Mouse (Mus musculus) lung, postnatal 14 days (tissue): ENCODE results near the gene Tmem204.
A peak's percentile ranks its signal among the peaks of the same experiment; 100 is the strongest.
"Not testable (repeated sequence)": the region's sequence is repeated elsewhere in the genome, so short reads cannot be mapped to it uniquely, and the experiment has no call there.

Source experiments
- DNase-seq: peaks from one replicate; pipeline ENCODE4 v3.0.0; 2021

Tmem204 gene

GRCm38 (mm10) chr17:25083444-25083931, at the start of gene Tmem204:
Gene Tmem204 (minus strand): TSS chr17:25083591.
- DNase-seq, result peak; percentile 74

GRCm38 (mm10) chr17:25130060-25130459, 46.7 kb upstream of the Tmem204 start:
- DNase-seq, result no peak

GRCm38 (mm10) chr17:25127681-25128080, 44.3 kb upstream of the Tmem204 start:
- DNase-seq, result no peak

- no peak for DNase-seq
Observed at GRCm38 (mm10) chr17:25127079-25127478, 43.7 kb upstream of the Tmem204 start.

GRCm38 (mm10) chr17:25125442-25126060, 42.2 kb upstream of the Tmem204 start:
- not testable (repeated sequence) for DNase-seq

DNA sequence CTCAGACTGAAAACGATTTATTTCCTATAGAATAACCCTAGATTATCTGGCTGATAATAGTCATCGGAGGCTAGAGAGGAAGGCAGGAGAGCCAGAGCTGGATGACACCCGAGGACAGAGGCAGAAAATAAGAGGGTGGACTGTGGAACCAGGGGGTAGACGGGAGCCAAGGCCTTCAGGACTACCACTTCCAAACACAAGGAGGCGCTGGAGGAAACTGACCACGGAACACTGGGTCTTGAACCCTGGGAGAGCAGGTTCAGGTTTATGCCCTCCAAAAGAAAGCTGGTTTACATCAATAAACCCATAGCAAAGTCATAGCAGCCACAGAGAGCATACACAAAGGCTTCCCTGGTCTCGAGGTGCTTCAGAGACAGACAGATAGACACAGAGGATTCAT, 40.6 kb upstream of the Tmem204 start:
- DNase-seq, result peak; percentile 14

- DNase-seq, result no peak
Observed at GRCm38 (mm10) chr17:25120406-25120805, 37.0 kb upstream of the Tmem204 start, which contains the start of gene Ptx4. Gene Ptx4 (plus strand): TSS chr17:25120760.

DNA sequence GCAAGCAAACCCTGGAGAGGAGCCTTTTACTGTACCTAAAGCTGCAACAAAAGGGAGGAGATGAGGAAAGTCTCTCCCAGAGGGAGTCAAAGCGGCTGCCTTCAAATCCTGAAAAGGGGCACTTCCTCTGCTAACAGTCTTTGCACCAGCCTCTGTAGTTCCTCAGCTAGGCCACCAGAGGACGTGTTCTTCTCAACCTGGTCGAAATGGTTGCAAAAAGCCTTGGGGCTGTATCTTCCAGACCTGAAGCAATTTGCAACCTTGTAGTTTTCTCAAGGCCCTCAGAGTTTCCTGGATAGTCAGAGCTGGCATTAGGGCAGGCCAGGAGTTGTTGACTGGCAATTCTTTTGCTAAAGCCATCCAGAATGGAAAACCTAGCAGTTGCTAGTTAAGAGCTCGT, 33.9 kb upstream of the Tmem204 start:
- peak; percentile 14 for DNase-seq

DNA sequence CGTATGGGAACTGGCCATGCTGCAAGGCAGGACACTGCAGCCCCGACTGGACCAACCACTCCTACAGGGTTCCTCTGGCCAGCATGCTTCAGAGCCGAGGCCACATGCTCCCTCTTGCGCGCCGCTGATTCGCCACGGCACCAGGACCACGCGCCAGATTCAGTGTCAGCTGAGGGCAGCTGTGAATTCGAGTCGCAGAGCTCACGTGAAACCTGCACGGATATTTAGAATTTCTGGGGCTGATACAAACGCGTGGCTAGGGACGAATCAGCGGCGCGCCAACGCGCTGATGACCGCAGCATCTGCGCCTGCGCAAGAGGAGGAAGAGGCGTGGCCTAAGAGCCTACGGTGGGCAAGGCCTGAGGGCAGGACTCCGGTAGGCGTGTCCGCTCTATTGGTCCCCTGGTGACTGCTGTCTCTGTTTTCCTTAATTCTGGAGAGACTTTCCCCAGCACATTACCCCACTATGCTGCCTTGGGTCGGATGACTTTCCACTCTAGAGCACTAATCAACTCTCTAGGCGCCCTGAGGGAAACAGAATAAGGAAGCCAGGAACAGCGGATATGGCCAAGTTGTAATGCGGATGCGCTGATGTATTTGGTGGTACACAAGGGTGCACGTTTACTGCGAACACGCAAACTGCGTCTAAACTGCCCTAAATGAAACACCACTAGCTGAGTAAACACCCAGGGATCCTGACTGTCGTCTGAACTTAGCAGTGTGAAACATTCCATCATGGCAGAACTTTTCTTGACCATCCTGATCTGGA, 32.5 kb upstream of the Tmem204 start, which contains the start of gene Telo2:
Telo2 (minus strand) TSS at position 304 of the 769 bp plus-strand sequence.
- DNase-seq, result peak; percentile 96

GRCm38 (mm10) chr17:25114908-25115645, 31.7 kb upstream of the Tmem204 start:
- no peak for DNase-seq

DNA sequence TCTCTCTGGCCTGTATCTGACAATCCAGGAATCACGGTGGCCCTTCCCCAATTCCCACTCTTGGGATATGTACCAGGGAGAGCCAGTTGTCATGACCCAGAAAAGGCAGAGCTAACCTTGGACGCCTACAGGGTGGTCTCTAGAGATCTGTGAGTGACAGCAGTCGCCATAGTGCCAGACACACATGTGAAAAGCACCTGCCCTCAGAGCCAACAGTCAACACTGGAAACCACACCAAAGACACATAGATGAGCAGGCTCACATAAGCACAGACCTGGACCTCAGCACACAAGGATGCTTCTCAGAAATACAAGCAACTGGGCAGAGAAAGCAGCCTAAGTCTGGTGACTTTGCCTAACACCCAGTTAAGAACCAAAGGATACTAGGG, 29.0 kb upstream of the Tmem204 start:
- no peak for DNase-seq

DNA sequence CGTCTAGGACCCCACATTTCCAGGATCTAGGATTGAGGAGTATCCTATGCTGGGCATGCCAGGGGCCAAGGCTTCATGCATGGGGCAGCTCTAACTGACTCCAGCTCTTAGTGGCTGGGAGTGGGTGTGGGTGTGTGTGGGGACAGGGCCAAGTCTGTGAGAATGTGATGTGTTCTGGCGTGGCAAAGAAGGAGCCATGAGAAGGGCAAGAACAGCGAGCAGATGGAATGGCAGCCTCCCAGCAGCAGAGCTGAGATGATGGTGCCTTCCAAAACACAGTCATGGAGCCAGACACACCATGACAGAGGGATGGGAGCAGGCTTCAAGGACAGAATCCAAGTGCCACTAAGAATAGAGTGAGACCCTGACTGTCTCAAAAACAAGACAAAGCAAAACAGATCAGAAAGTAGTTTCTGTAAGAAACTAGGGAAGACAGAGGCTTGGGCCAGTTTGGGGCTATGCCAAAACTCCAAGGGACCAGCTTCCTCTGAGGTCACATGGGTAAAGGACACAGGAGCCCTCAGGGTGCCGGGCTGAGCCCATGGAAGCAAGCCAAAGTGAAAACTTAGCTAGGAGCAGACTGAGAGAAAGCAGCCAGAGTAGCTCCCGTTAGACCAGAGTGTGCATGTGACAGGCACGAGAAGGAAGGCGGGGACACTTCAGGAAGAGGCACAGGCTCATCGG, 28.5 kb upstream of the Tmem204 start:
- peak; percentile 63 for DNase-seq

- DNase-seq, result no peak
Observed at GRCm38 (mm10) chr17:25111220-25111619, 27.8 kb upstream of the Tmem204 start.

GRCm38 (mm10) chr17:25110590-25110989, 27.2 kb upstream of the Tmem204 start:
- no peak for DNase-seq

GRCm38 (mm10) chr17:25109578-25109977, 26.2 kb upstream of the Tmem204 start:
- DNase-seq, result peak; percentile 55

DNA sequence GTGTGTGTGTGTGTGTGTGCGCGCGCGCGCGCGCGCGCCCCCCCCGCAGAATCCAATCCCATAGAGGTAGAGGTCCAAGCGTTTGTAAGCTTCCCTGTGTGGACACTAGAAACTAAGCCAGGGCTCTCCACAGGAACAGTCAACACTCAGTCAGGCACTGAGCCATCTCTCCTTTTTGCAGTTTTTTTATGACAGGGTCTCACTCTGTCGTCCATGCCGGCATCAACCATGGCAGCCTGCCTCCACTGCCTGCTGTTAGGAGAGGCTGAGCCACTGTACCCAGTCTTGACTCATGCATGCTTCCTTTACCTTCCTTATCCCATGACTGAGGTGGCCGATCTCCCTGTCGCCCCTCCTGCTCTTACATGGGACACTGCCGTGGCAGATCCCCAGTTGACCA, 24.4 kb upstream of the Tmem204 start:
- DNase-seq, result no peak

GRCm38 (mm10) chr17:25101338-25101737, 17.9 kb upstream of the Tmem204 start:
- no peak for DNase-seq

GRCm38 (mm10) chr17:25100052-25100451, 16.7 kb upstream of the Tmem204 start:
- DNase-seq, result no peak

- DNase-seq, result no peak
Observed at GRCm38 (mm10) chr17:25096221-25096620, 12.8 kb upstream of the Tmem204 start.

DNA sequence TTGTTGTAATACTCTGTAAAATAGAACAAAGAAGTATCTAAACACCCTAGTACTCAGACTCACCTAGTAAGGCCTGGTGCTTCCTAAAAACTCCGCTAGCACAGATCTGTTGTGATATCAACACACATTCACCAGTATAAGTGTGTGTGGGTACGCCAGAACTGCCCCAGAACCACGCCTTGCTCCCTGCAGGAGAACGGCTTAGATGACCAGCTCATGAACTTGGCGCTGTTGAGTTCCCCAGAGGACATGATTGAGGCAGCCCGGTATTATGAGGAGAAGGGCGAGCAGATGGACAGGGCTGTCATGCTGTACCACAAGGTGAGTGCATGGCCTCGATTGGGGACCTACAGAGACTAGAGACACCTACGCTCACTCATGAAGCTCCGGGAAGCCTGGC, 7.1 kb upstream of the Tmem204 start:
- DNase-seq, result no peak

- DNase-seq, result no peak
Observed at GRCm38 (mm10) chr17:25089158-25089557, 5.8 kb upstream of the Tmem204 start.

GRCm38 (mm10) chr17:25086724-25087123, 3.3 kb upstream of the Tmem204 start:
- no peak for DNase-seq

DNA sequence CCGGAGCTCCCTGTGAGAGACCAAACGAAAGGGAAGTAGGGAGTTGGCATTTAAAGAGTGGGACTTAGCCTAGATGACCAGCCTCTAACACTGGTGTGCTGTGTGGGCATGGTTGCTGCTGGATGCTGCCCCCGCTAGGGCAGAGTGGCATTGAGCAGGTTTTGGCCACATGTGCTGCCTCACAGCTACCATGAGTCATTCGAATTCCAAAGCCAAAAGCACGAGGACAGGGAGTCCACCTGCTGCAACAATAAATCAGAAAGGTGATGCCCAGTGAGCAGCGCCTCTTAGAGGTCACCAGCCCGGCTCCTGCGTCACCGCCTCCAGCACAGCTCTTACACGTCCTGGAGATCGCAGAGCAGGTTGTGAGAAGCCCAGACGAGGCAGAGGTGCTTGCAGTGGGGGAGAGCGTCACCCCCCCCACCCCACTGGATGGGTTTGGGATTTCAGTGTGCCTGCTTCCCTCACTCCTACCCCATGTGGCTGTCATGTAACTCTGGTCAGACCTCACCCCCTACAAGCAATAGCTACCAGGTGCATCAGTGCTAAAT, 1.5 kb upstream of the Tmem204 start:
- no peak for DNase-seq
